Mouse (Mus musculus): ENCODE measurements around the gene Olfr110.

GRCm38 (mm10) chr17:37491930-37492518 lies at the start of gene Olfr110:
- TF ChIP-seq EP300 (IDR thresholded peaks at IDR 0.05; ENCODE audit: low read depth) (no peak), CTCF (IDR thresholded peaks at IDR 0.05; ENCODE audit: low read depth) (no peak)

All from heart, postnatal 0 days (tissue).